Mouse (Mus musculus) megakaryocyte progenitor cell, adult 5-6 weeks (primary cell): ENCODE results near the gene Myh9. TPM values are rescaled to one million over a fixed set of nuclear protein-coding genes. Genes with fewer than 3 reads are reported as not detected.
"Not testable (repeated sequence)": the region's sequence is repeated elsewhere in the genome, so short reads cannot be mapped to it uniquely, and the experiment has no call there.

ENCODE experiments used
- ATAC-seq: replicated peaks from 2 replicates; pipeline ENCODE4 v1.8.0; 2016; ENCODE audit warnings: mild to moderate bottlenecking, moderate TSS enrichment, inconsistent platforms; ENCODE audit not compliant: poor library complexity
- total RNA-seq, 2 experiments: library from RNA; stranded (forward) in 1 of 2; stranded (reverse) in 1 of 2; fragments of 157-497, 149-512 nt in 1 of 2; fragments of 200-1000 nt in 1 of 2; gene quantifications; 2 replicates each; pipeline versions ENCODE4 v1.2.3 to v1.2.4; 2015 to 2017

Gene Myh9
- total RNA-seq, 2 experiments from 2014 or later: 191 to 238 TPM

- ATAC-seq: no peak
Measured at GRCm38 (mm10) chr15:77868340-77868739, 26.4 kb upstream of the Myh9 start.

- not testable (repeated sequence) for ATAC-seq
Measured at GRCm38 (mm10) chr15:77867231-77867968, 25.4 kb upstream of the Myh9 start.

- ATAC-seq: no peak
Measured at GRCm38 (mm10) chr15:77866583-77867220, 24.7 kb upstream of the Myh9 start.

GRCm38 (mm10) chr15:77864063-77864758, 22.2 kb upstream of the Myh9 start:
- no peak for ATAC-seq

- no peak for ATAC-seq
Measured at GRCm38 (mm10) chr15:77862991-77863972, 21.3 kb upstream of the Myh9 start.

- no peak for ATAC-seq
Measured at GRCm38 (mm10) chr15:77860081-77860665, 18.2 kb upstream of the Myh9 start.

- peak; percentile 65 for ATAC-seq
Measured at GRCm38 (mm10) chr15:77857662-77858156, 15.7 kb upstream of the Myh9 start.

- no peak for ATAC-seq
Measured at GRCm38 (mm10) chr15:77856541-77856940, 14.6 kb upstream of the Myh9 start.

GRCm38 (mm10) chr15:77855301-77855700, 13.3 kb upstream of the Myh9 start:
- ATAC-seq: peak; percentile 90

- ATAC-seq: no peak
Measured at GRCm38 (mm10) chr15:77852001-77852400, 10.0 kb upstream of the Myh9 start.

GRCm38 (mm10) chr15:77851136-77851535, 9.2 kb upstream of the Myh9 start:
- ATAC-seq: peak; percentile 41

- peak; percentile 59 for ATAC-seq
Measured at GRCm38 (mm10) chr15:77849572-77850229, 7.7 kb upstream of the Myh9 start.

GRCm38 (mm10) chr15:77849039-77849436, 7.1 kb upstream of the Myh9 start:
- ATAC-seq: no peak

GRCm38 (mm10) chr15:77848415-77849038, 6.6 kb upstream of the Myh9 start:
- no peak for ATAC-seq

GRCm38 (mm10) chr15:77847826-77848225, 5.9 kb upstream of the Myh9 start:
- ATAC-seq: peak; percentile 29; the same call in 1 of the 2 replicates

- no peak for ATAC-seq
Measured at GRCm38 (mm10) chr15:77847108-77847507, 5.1 kb upstream of the Myh9 start.

- not testable (repeated sequence) for ATAC-seq
Measured at GRCm38 (mm10) chr15:77845931-77846595, 4.1 kb upstream of the Myh9 start.

- ATAC-seq: no peak
Measured at GRCm38 (mm10) chr15:77844955-77845635, 3.1 kb upstream of the Myh9 start.
